Mouse (Mus musculus) ES-E14 (cell line): Measurements from ENCODE around the gene U2af1.

Source experiments
- CHD2 ChIP-seq: IDR thresholded peaks from 2 replicates; pipeline ENCODE4 v1.6.1; 2014; ENCODE audit warnings: mild to moderate bottlenecking, low read depth, low read length, inconsistent platforms
- HCFC1 ChIP-seq: IDR thresholded peaks from 2 replicates; pipeline ENCODE4 v1.6.1; 2012; ENCODE audit warnings: low read length, inconsistent platforms, borderline replicate concordance; ENCODE audit not compliant: insufficient read depth
- ZNF384 ChIP-seq: IDR thresholded peaks from 2 replicates; pipeline ENCODE4 v1.6.1; 2012; ENCODE audit warnings: low read depth, low read length, inconsistent platforms

GRCm38 (mm10) chr17:31598593-31598992, 60.1 kb downstream of the U2af1 start:
- no peak for TF ChIP-seq ZNF384
- no peak for TF ChIP-seq HCFC1
- TF ChIP-seq CHD2 = no peak
